Mouse (Mus musculus) limb, embryonic 14.5 days (tissue): ENCODE measurements at regions not wholly inside any gene's neighbourhood (a gene's known extent, or its start where the extent isn't known, plus 50 kb on each side); places are given as distances from the start of the nearest gene placed in this dataset.

Experiments
- ATAC-seq: fragments of 200-750 bp; cut with Nextera tagmentation; 2 replicates; pipeline ENCODE4 v1.8.0; 2017; ENCODE audit warnings: low read depth, moderate number of reproducible peaks, moderate TSS enrichment; ENCODE audit not compliant: low FRiP score
- DNase-seq: peaks from one replicate; pipeline ENCODE4 v3.0.0-alpha.2; 2015; ENCODE audit warnings: low spot score
- H3K27ac ChIP-seq: fragments of 300-500 bp; sonication (generic); replicated peaks from 2 replicates; pipeline ENCODE4 v1.5.1; 2014; ENCODE audit warnings: low read depth, mild to moderate bottlenecking, low read length, moderate library complexity, mixed read lengths
- H3K27me3 ChIP-seq: fragments of 300-500 bp; sonication (generic); 2 replicates; pipeline ENCODE4 v1.6.1; 2014; ENCODE audit warnings: low read length, mixed read lengths; ENCODE audit not compliant: control insufficient read depth, insufficient read depth
- H3K36me3 ChIP-seq: fragments of 300-500 bp; sonication (generic); 2 replicates; pipeline ENCODE4 v1.6.1; 2014; ENCODE audit warnings: mild to moderate bottlenecking, low read length, moderate library complexity, mixed read lengths; ENCODE audit not compliant: control insufficient read depth, insufficient read depth
- H3K4me1 ChIP-seq: fragments of 300-500 bp; sonication (generic); 2 replicates; pipeline ENCODE4 v1.6.1; 2014; ENCODE audit warnings: antibody characterized with exemption, low read length, mixed read lengths; ENCODE audit not compliant: control insufficient read depth, insufficient read depth
- H3K4me2 ChIP-seq: fragments of 300-500 bp; sonication (generic); replicated peaks from 2 replicates; pipeline ENCODE4 v1.6.1; 2014; ENCODE audit warnings: low read depth, mild to moderate bottlenecking, low read length, moderate library complexity; ENCODE audit not compliant: severe bottlenecking
- H3K4me3 ChIP-seq: fragments of 300-500 bp; sonication (generic); replicated peaks from 2 replicates; pipeline ENCODE4 v1.5.1; 2014; ENCODE audit warnings: low read length
- H3K9ac ChIP-seq: fragments of 300-500 bp; sonication (generic); 2 replicates; pipeline ENCODE4 v1.6.1; 2014; ENCODE audit warnings: mild to moderate bottlenecking, low read depth, low read length, moderate library complexity; ENCODE audit not compliant: severe bottlenecking
- H3K9me3 ChIP-seq: fragments of 300-500 bp; sonication (generic); 2 replicates; pipeline ENCODE4 v1.6.1; 2016; ENCODE audit warnings: low read length; ENCODE audit not compliant: control insufficient read depth
- POLR2A ChIP-seq: fragments of 200-500 bp; IDR thresholded peaks from 2 replicates; pipeline ENCODE4 v1.8.0; 2012; ENCODE audit warnings: inconsistent platforms, mild to moderate bottlenecking, moderate library complexity, borderline replicate concordance; ENCODE audit not compliant: insufficient read depth, insufficient read length; ENCODE audit errors: extremely low read depth
- WGBS: fragments of 180-500 bp; shearing (Covaris S2); extraction: QIAGEN DNeasy Blood & Tissue Kit; methylation state at CpG from one replicate; pipeline ENCODE4 v1.1.7; 2014; 5-methylcytosine and 5-hydroxymethylcytosine counted together

GRCm38 (mm10) chr1:35915526-35915925 lies 152.7 kb upstream of the Hs6st1 start:
- Histone ChIP-seq H3K9me3 (no peaks in the 10 kb centered on the region), H3K4me1 (no peaks in the 10 kb centered on the region)
- 77% methylated on average over 6 of the region's 6 CpGs for WGBS

DNA sequence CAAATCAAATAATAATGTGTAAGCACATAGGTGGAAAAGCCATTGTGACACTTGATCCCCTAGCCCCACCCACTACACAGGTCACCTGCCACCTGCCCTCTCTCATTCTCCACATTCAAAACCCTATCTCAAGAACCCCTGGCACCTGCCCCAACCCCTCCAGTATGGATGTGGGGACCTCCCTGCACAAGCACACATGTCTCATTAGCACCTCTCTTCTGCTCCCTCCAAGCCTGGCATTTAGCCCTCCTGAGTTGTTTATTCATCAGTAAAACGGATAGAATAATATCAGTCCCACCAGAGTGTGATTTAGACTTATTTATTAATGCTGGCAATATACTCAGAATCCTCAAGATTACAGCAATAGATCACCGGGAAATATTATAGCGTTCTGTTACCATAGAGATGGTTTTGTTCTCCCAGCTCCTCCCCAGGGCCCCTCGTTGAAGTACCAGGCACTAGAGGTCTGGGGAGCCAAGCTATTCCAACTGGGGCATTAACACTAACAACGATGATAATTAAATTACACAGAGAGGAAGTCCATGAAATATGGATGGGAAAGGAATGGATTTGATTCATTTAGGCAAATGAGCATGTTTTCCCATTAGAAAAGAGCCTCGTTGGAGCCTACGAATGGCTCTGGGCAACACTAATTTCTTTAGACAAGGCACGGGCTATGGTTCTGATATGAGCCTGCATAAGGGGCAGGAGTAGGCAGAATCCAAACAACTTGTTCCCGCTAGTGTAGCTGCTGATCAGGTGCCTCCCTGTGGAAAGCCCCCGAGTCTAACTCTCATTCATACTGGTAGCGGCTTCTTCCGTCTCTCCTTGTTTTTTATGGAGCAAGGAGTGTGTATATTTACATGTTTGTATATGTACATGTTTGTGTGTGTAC lies 148.1 kb upstream of the Hs6st1 start:
- H3K27ac ChIP-seq = no peak overlapping the region
- WGBS = 71% methylated on average over 12 of the region's 12 CpGs
- DNase-seq (no peak), ATAC-seq (no peak)
- no peaks in the 10 kb centered on the region for H3K9me3 ChIP-seq
- no peak for TF ChIP-seq POLR2A
- H3K9ac ChIP-seq = no peak overlapping the region
- no peak overlapping the region for H3K4me3 ChIP-seq
- no peak overlapping the region for H3K4me2 ChIP-seq
- H3K36me3 ChIP-seq = no peaks in the 10 kb centered on the region
- no peaks in the 10 kb centered on the region for H3K27me3 ChIP-seq
- H3K4me1 ChIP-seq = no peaks in the 10 kb centered on the region

More at GRCm38 (mm10) chr1:35915526-35915925, 152.7 kb upstream of the Hs6st1 start:
- ATAC-seq (no peak), DNase-seq (peak; percentile 33)
- no peak overlapping the region for H3K9ac ChIP-seq
- H3K27ac ChIP-seq = no peak overlapping the region
- no peak for TF ChIP-seq POLR2A
- H3K27me3 ChIP-seq = no peaks in the 10 kb centered on the region
- H3K36me3 ChIP-seq = no peaks in the 10 kb centered on the region
- H3K4me2 ChIP-seq = no peak overlapping the region
- no peak overlapping the region for H3K4me3 ChIP-seq

- no peak overlapping the region for H3K27ac ChIP-seq
- no peak for TF ChIP-seq POLR2A
- DNase-seq (no peak), ATAC-seq (no peak)
- H3K9me3 ChIP-seq = no peaks in the 10 kb centered on the region
- H3K9ac ChIP-seq = no peak overlapping the region
- H3K36me3 ChIP-seq = no peaks in the 10 kb centered on the region
- H3K4me3 ChIP-seq = no peak overlapping the region
- H3K4me1 ChIP-seq = peaks cover 13% of the 10 kb centered on the region
- H3K27me3 ChIP-seq = no peaks in the 10 kb centered on the region
- no peak overlapping the region for H3K4me2 ChIP-seq
- 85% methylated on average over 4 of the region's 4 CpGs for WGBS
Measured at GRCm38 (mm10) chr1:35924796-35925195, 143.4 kb upstream of the Hs6st1 start.

- Histone ChIP-seq H3K27me3 (no peaks in the 10 kb centered on the region), H3K4me3 (no peak overlapping the region), H3K4me2 (no peak overlapping the region), H3K9me3 (no peaks in the 10 kb centered on the region), H3K4me1 (peaks cover 14% of the 10 kb centered on the region), H3K27ac (no peak overlapping the region), H3K9ac (no peak overlapping the region), H3K36me3 (no peaks in the 10 kb centered on the region)
- WGBS = 86% methylated on average over 4 of the region's 4 CpGs
- ATAC-seq = no peak
- no peak for TF ChIP-seq POLR2A
- no peak for DNase-seq
Measured at GRCm38 (mm10) chr1:35925301-35925700, 142.9 kb upstream of the Hs6st1 start.

DNA sequence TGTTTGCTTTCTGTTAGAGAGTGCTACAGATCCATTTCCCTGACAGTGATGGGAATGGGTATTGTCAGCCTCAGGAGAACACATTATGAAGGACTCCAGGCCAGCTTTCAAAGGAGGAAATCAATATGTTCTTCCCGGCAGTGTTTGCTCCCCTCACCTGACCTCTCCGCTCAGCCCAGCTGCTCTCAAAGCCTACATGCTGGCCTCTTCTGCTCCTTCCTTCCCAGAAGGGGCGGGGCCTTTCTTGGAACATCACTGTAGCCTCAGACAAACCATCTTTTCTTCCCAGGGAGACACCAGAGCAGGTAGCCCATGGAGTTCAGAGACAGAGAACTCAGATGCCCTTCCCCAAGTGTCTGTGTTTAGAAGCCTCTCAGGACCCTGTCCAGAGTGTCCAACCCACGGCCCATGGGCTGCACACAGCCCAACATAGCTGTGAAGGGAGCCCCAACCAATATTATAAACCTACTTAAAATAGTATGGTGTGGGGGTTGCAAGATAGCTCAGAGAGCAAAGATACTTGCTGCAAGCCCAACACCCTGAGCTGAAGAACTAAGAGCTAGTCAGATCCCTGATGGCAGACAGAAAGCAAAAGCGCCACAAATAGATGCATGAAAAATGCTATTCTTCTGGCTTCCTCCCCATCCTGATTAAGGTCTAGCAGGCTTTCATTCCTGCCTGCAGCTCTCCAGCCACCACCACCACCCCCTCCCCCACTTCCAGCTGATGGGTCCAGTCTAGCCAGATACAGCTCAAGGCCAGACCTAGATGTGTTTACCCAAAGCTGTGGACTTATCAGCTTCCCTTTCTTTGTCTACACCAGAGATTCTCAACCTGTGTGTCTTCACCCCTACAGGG lies 141.8 kb upstream of the Hs6st1 start:
- WGBS = 66% methylated on average over 5 of the region's 5 CpGs
- ATAC-seq = peak; percentile 39; the same call in 1 of the 2 replicates

More for the DNA sequence above, 141.8 kb upstream of the Hs6st1 start:
- Histone ChIP-seq H3K9me3 (no peaks in the 10 kb centered on the region), H3K4me3 (no peak overlapping the region), H3K4me2 (no peak overlapping the region), H3K36me3 (no peaks in the 10 kb centered on the region), H3K4me1 (peaks cover 19% of the 10 kb centered on the region), H3K9ac (no peak overlapping the region), H3K27ac (no peak overlapping the region), H3K27me3 (no peaks in the 10 kb centered on the region)
- DNase-seq = no peak
- TF ChIP-seq POLR2A = no peak
